Mouse (Mus musculus) Patski (cell line): ENCODE data around the gene Brf1. TPM values are rescaled to one million over a fixed set of nuclear protein-coding genes. Genes with fewer than 3 reads are reported as not detected.

Source experiments
- ATAC-seq: fragments of 100-300 bp; one replicate; pipeline ENCODE4 v1.8.0; 2021
- CTCF ChIA-PET: fragments of 350-600 bp; sonication (Branson Sonifier 250); formaldehyde crosslinking; loops from one replicate; lab custom pipeline; 2022; ENCODE audit warnings: inconsistent platforms; lab: Charles Lee
- POLR2A ChIA-PET: fragments of 350-600 bp; sonication (Branson Sonifier 250); formaldehyde crosslinking; loops from one replicate; lab custom pipeline; 2022; ENCODE audit warnings: antibody characterized with exemption, inconsistent platforms; lab: Charles Lee
- DNase-seq: peaks from one replicate; pipeline ENCODE4 v3.0.0-alpha.2; 2011; ENCODE audit warnings: low read depth, low spot score
- H3K27me3 ChIP-seq: fragments of 371-371 bp; one replicate; pipeline ENCODE4 v1.5.1; 2021
- CTCF ChIP-seq: fragments of 100-300 bp; IDR thresholded peaks from one replicate; pipeline ENCODE4 v1.5.1; 2021
- in situ Hi-C: fragments of 300-500 bp; cut with MboI; formaldehyde crosslinking; loops from 3 replicates; pipeline ENCODE4 v1.11.1; 2018; ENCODE audit warnings: low pct_unique_long_range_greater_than_20kb, mixed read lengths
- polyA plus RNA-seq: library from polyadenylated mRNA; unstranded; gene quantifications from one replicate; pipeline ENCODE4 v1.2.3, GENCODE M21; 2021

The Brf1 gene
- polyA plus RNA-seq, 1 experiment from 2014 or later: 38.9 TPM

- H3K27me3 ChIP-seq: no peaks in the 10 kb centered on the region
- DNase-seq: no peak
- in situ Hi-C loops: no loop called here
- peak; percentile 12 for ATAC-seq
- POLR2A ChIA-PET: no interaction called here
- TF ChIP-seq CTCF: no peak
- CTCF ChIA-PET: interaction anchor here (1.0 kb wide), 1 partner anchor 13 kb away, joined by 5 read pairs; the partner anchor contains the start of gene Nudt14
These were observed 71.9 kb downstream of the Brf1 start for GRCm38 (mm10) chr12:112928401-112929241.

DNA sequence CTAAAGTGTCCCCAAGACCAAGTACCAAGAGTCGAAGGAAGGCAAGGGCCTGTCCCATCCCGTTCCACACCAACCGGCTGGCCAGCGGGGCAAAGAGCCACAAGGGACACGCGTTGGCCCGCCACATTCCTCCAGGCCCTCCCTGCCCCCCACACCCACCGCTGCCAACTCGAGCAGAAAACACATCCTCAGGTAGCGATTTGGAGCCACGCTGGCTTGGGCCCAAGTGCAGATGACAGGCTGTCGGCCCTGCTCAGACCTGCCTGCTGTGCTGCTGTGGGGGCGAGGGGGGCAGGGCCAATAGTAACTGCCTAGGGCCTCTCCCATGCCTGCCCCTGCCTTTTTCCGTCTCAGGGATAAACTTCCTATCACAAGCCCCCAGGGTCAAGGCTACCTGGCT is 73.2 kb downstream of the Brf1 start:
- no peaks in the 10 kb centered on the region for H3K27me3 ChIP-seq
- TF ChIP-seq CTCF: no peak
- in situ Hi-C loops: no loop called here
- ChIA-PET CTCF (no interaction called here), POLR2A (no interaction called here)
- ATAC-seq (no peak), DNase-seq (no peak)

- CTCF ChIA-PET: no interaction called here
- H3K27me3 ChIP-seq: no peaks in the 10 kb centered on the region
- POLR2A ChIA-PET: no interaction called here
- in situ Hi-C loops: no loop called here
- DNase-seq (no peak), ATAC-seq (no peak)
- TF ChIP-seq CTCF: no peak
These were observed 74.6 kb downstream of the Brf1 start for GRCm38 (mm10) chr12:112925950-112926349.

GRCm38 (mm10) chr12:112922541-112922940 is 78.0 kb downstream of the Brf1 start:
- DNase-seq (no peak), ATAC-seq (no peak)
- POLR2A ChIA-PET: no interaction called here
- H3K27me3 ChIP-seq: no peaks in the 10 kb centered on the region
- TF ChIP-seq CTCF: no peak
- CTCF ChIA-PET: no interaction called here
- in situ Hi-C loops: loop anchor here (5.0 kb wide), 1 partner anchor 40 kb away; no protein-coding TSS in a partner anchor

DNA sequence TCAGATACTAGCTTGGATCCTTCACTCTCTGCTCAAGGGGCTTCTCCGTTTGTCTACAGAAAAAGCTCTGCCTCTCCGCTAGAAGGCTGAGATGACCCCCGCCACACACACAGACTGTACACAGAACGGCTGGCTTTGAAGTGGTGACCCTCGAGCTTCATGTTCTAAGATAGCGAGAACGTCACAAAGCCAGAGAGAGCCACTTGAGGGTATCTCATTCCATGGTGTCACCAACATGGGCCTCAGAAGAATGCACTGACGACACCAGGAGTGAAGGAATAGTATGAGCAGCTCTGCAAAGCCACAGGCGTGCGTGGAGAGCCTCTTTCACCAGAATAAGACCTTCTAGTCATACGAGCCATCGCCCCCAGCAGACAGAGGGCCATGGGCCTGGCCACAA is 79.0 kb downstream of the Brf1 start:
- ATAC-seq: no peak
- in situ Hi-C loops: loop anchor here (5.0 kb wide), 1 partner anchor 39 kb away; no protein-coding TSS in a partner anchor
- POLR2A ChIA-PET: no interaction called here

DNA sequence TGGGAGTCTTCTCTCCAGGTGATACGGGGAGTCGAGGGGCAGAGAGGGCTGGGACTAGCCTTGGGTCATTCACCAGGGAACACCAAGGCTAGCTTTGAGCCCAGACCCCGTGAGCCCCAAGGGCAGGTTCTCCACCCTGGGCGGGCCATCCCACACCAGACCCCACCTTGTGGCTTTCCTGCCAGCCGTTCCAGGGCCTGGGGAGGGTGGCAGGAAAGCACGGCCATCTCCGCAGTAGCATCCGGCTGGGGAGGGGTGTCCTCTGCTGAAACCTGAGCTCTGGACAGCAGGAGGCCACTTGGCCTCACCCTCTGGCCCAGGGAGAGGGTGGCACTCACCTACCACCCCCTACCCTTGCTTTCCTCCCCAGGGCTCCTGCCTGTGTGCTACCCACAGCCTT is 82.6 kb downstream of the Brf1 start:
- ChIA-PET CTCF (interaction anchor here (1.0 kb wide), 1 partner anchor 20 kb away, joined by 3 read pairs; no protein-coding TSS in a partner anchor), POLR2A (no interaction called here)
- H3K27me3 ChIP-seq: no peaks in the 10 kb centered on the region
- TF ChIP-seq CTCF: no peak
- in situ Hi-C loops: no loop called here
- ATAC-seq (no peak), DNase-seq (no peak)

More for the DNA sequence above, 79.0 kb downstream of the Brf1 start:
- DNase-seq: no peak
- CTCF ChIA-PET: interaction anchor here (1.8 kb wide), 1 partner anchor 23 kb away, joined by 4 read pairs; no protein-coding TSS in a partner anchor
- no peak for TF ChIP-seq CTCF
- no peaks in the 10 kb centered on the region for H3K27me3 ChIP-seq

- DNase-seq (no peak), ATAC-seq (no peak)
- ChIA-PET CTCF (interaction anchor here (1.0 kb wide), 1 partner anchor 19 kb away, joined by 3 read pairs; no protein-coding TSS in a partner anchor), POLR2A (no interaction called here)
- H3K27me3 ChIP-seq: no peaks in the 10 kb centered on the region
- no peak for TF ChIP-seq CTCF
- in situ Hi-C loops: no loop called here
These were observed 83.0 kb downstream of the Brf1 start for GRCm38 (mm10) chr12:112917486-112917885.

DNA sequence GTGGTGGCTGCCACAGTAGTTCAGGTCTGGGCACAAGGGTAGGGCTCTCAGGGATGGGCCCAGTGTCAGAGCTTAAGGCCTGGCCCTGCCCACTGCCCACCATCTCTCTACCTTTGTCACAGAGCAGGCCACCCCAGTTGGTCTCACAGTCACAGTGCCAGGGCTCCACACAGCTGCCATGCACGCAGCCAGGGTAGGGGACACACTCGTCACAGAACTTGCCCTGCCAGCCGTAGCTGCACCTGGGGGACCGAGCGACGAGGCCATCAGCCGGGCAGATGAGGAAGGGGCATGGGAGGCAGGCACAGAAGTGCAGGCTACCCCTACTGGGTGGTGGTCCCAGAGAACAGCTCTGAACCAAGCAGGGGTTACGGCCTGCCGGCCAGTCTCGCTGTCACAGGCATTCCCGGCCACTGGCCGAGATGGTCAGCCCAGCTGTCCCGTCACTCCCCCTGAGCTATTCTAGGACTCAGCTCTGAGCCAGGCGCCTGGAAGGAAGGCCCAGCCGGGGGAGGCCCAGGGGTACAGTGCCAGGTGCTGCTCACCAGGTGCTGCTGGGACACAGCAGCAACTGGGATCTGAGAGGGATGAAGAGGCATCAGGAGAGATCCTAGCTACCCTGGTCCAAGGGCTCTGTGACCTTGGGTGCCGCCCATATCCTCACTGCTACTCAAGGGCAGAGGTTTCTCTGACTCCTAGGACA is 83.7 kb downstream of the Brf1 start:
- H3K27me3 ChIP-seq: no peaks in the 10 kb centered on the region
- ATAC-seq (no peak), DNase-seq (no peak)
- in situ Hi-C loops: no loop called here
- TF ChIP-seq CTCF: no peak
- CTCF ChIA-PET: interaction anchor here (1.0 kb wide), 1 partner anchor 19 kb away, joined by 3 read pairs; no protein-coding TSS in a partner anchor
- POLR2A ChIA-PET: no interaction called here

DNA sequence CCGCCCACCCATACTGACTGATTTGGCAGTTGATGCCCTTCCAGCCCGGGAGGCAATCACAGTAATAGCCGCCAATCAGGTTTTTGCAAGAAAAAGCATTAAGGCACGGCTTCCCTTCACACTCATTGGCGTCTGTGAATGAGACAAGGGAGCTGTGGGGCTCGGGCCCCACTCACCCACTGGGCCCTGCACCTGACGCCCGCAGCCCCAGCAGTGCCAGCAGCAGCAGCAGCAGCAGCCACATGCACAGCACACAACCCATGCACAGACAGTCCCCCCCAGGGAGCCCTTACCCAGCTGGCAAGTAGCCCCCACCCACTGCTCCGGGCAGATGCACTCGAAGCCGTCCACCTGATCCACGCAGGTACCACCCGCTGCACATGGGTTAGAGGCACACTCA is 84.9 kb downstream of the Brf1 start:
- DNase-seq: no peak
- TF ChIP-seq CTCF: no peak
- no peak for ATAC-seq
- ChIA-PET POLR2A (no interaction called here), CTCF (no interaction called here)
- in situ Hi-C loops: no loop called here
- no peaks in the 10 kb centered on the region for H3K27me3 ChIP-seq

- no peak for DNase-seq
- ChIA-PET CTCF (no interaction called here), POLR2A (no interaction called here)
- in situ Hi-C loops: no loop called here
- TF ChIP-seq CTCF: no peak
- no peak for ATAC-seq
- no peaks in the 10 kb centered on the region for H3K27me3 ChIP-seq
These were observed 86.0 kb downstream of the Brf1 start for GRCm38 (mm10) chr12:112914527-112914926.
